Mouse (Mus musculus): ENCODE measurements around the gene Fam184a. TPM values are rescaled to one million over a fixed set of nuclear protein-coding genes. Genes with fewer than 3 reads are reported as not detected.

Gene Fam184a
- polyA plus RNA-seq, 1 experiment from 2014 or later, result 3.6 TPM

- H3K27me3 ChIP-seq (ENCODE audit: control insufficient read depth, insufficient read depth, low read length), result no peaks in the 10 kb centered on the region
- under 1% methylated on average over 82 of the region's 99 CpGs for WGBS
- peaks cover 0 to 20% of the 10 kb centered on the region in 2 experiments; a peak in 2 of 4 replicates for H3K4me1 ChIP-seq (ENCODE audit: control insufficient read depth in 2 of 2, insufficient read depth in 2 of 2, low read length in 2 of 2)
- no peaks in the 10 kb centered on the region for H3K9me3 ChIP-seq (ENCODE audit: control insufficient read depth, low read length)
- peak overlapping the region; percentile 96 for H3K9ac ChIP-seq (ENCODE audit: low read length)
- peak overlapping the region; percentile 99 to 100 for H3K27ac ChIP-seq (replicated peaks in 1 of 2; ENCODE audit: control insufficient read depth in 1 of 2, insufficient read depth in 1 of 2, low read depth in 2 of 2, low read length in 2 of 2)
- peaks cover 18% of the 10 kb centered on the region for H3K36me3 ChIP-seq (ENCODE audit: control insufficient read depth, insufficient read depth, low read length)
- H3K4me2 ChIP-seq (ENCODE audit: low read length), result peak overlapping the region; percentile 68
- ATAC-seq (ENCODE audit: insufficient number of reproducible peaks, insufficient read depth, low FRiP score, low read depth), result peak; percentile 18
- peak overlapping the region; percentile 93 to 99 for H3K4me3 ChIP-seq (ENCODE audit: control insufficient read depth in 1 of 2, insufficient read depth in 1 of 2, low read depth in 1 of 2, low read length in 2 of 2)
Observed at GRCm38 (mm10) chr10:53597121-53597881, 153.6 kb downstream of the Fam184a start.

DNA sequence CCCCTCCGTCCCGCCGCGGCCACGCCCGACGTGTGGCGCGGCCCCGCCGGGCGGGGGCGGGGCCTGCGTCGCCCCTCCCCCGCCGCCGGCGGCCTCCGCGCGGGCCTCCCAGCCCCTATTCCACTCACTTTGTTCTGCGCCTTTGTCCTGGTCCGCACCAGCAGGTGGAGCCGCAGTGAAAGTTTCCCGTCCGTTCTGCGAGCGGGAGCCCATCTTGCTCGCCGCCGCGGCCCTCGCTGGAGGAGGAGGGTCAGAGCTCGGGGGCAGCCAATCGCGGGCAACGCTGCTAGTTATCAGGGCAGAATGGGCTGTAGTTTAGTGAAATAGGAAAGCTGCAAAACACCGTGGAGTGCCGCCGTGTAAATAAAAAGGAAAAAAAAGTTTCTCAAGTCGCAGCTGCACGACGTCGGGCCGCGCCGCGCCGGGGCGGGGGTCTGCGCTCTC, 154.2 kb downstream of the Fam184a start, which contains the start of gene Asf1a:
TSS of gene Asf1a (plus strand) at position 81 of the 444 bp plus-strand sequence.
- peak within 1 kb of the TSS; percentile 93 to 99 for H3K4me3 ChIP-seq (ENCODE audit: control insufficient read depth in 1 of 2, insufficient read depth in 1 of 2, low read depth in 1 of 2, low read length in 2 of 2)
- peaks cover 0 to 20% of the 10 kb centered on the region in 2 experiments; a peak in 2 of 4 replicates for H3K4me1 ChIP-seq (ENCODE audit: control insufficient read depth in 2 of 2, insufficient read depth in 2 of 2, low read length in 2 of 2)
- peaks cover 12% of the 10 kb centered on the region; the same call in 1 of the 2 replicates for H3K36me3 ChIP-seq (ENCODE audit: control insufficient read depth, insufficient read depth, low read length)
- H3K9ac ChIP-seq (ENCODE audit: low read length), result peak within 1 kb of the TSS; percentile 96
- peak within 1 kb of the TSS; percentile 99 to 100 for H3K27ac ChIP-seq (replicated peaks in 1 of 2; ENCODE audit: control insufficient read depth in 1 of 2, insufficient read depth in 1 of 2, low read depth in 2 of 2, low read length in 2 of 2)
- ATAC-seq (ENCODE audit: insufficient number of reproducible peaks, insufficient read depth, low FRiP score, low read depth), result peak; percentile 95
- no peaks in the 10 kb centered on the region for H3K27me3 ChIP-seq (ENCODE audit: control insufficient read depth, insufficient read depth, low read length)
- WGBS, result under 1% methylated on average over 52 of the region's 52 CpGs
- peak within 1 kb of the TSS; percentile 68 for H3K4me2 ChIP-seq (ENCODE audit: low read length)
- H3K9me3 ChIP-seq (ENCODE audit: control insufficient read depth, low read length), result no peaks in the 10 kb centered on the region

DNA sequence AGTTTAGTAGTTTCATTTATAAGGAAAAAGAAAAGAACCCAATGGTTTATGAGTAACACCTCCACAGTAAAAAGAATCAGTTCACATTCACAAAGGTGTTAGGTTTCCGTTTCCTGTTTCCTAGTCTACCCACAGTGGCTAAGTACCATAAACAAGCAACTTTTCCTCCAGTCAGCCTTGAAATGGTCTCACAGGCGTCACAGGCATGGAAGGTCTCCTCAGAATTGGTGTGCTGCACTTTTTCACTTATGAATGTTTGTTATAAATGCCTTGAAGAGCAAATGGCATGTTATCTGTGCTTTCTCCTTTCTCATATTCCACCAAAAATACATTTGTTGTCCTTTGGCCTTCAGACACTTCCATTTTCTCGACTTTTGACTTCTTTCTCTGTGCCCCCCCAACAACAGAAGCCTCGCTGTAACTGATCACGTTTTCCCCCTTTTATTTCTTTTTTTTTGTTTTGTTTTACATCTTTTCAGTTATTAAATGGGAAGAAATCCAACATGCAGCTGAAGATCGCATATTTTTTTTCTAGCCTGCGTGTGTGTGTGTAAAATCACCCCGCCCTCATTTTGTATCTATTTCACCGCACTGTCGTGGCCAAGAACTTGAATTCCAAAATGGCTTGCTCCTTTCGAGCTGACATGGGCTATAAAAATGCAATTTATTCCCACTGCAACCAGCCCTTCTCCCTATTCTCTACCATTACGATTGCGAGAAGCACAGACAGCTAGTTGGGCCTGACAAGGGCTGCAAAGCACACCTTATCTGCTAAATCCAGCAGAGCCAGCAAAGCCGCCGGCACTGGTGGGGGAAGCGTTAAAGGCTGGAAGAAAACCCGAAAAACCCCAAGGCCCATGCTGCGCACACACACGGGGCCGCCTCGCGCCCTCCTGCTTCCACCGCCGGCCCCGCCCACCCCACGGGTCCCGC, 154.9 kb downstream of the Fam184a start:
- H3K4me2 ChIP-seq (ENCODE audit: low read length), result peak overlapping the region; percentile 68
- peak overlapping the region; percentile 96 to 99 for H3K27ac ChIP-seq (replicated peaks in 1 of 2; ENCODE audit: control insufficient read depth in 1 of 2, insufficient read depth in 1 of 2, low read depth in 2 of 2, low read length in 2 of 2)
- WGBS, result 8% methylated on average over 27 of the region's 27 CpGs
- peaks cover 8% of the 10 kb centered on the region; the same call in 1 of the 2 replicates for H3K36me3 ChIP-seq (ENCODE audit: control insufficient read depth, insufficient read depth, low read length)
- H3K27me3 ChIP-seq (ENCODE audit: control insufficient read depth, insufficient read depth, low read length), result no peaks in the 10 kb centered on the region
- H3K9me3 ChIP-seq (ENCODE audit: control insufficient read depth, low read length), result no peaks in the 10 kb centered on the region
- peak overlapping the region; percentile 68 to 93 for H3K4me3 ChIP-seq (ENCODE audit: control insufficient read depth in 1 of 2, insufficient read depth in 1 of 2, low read depth in 1 of 2, low read length in 2 of 2)
- peaks cover 0 to 20% of the 10 kb centered on the region in 2 experiments; a peak in 2 of 4 replicates for H3K4me1 ChIP-seq (ENCODE audit: control insufficient read depth in 2 of 2, insufficient read depth in 2 of 2, low read length in 2 of 2)
- no peak; the same call in 1 of the 2 replicates for ATAC-seq (ENCODE audit: insufficient number of reproducible peaks, insufficient read depth, low FRiP score, low read depth)
- H3K9ac ChIP-seq (ENCODE audit: low read length), result peak overlapping the region; percentile 78

GRCm38 (mm10) chr10:53585777-53586176, 165.1 kb downstream of the Fam184a start:
- H3K27ac ChIP-seq (replicated peaks in 1 of 2; ENCODE audit: control insufficient read depth in 1 of 2, insufficient read depth in 1 of 2, low read depth in 2 of 2, low read length in 2 of 2), result no peak overlapping the region
- H3K9me3 ChIP-seq (ENCODE audit: control insufficient read depth, low read length), result no peaks in the 10 kb centered on the region
- 82% methylated on average over 3 of the region's 3 CpGs for WGBS
- H3K4me3 ChIP-seq (ENCODE audit: control insufficient read depth in 1 of 2, insufficient read depth in 1 of 2, low read depth in 1 of 2, low read length in 2 of 2), result no peak overlapping the region
- ATAC-seq (ENCODE audit: insufficient number of reproducible peaks, insufficient read depth, low FRiP score, low read depth), result no peak
- peaks cover 0 to under 1% of the 10 kb centered on the region in 2 experiments; a peak in 1 of 4 replicates for H3K4me1 ChIP-seq (ENCODE audit: control insufficient read depth in 2 of 2, insufficient read depth in 2 of 2, low read length in 2 of 2)
- no peaks in the 10 kb centered on the region for H3K36me3 ChIP-seq (ENCODE audit: control insufficient read depth, insufficient read depth, low read length)
- no peaks in the 10 kb centered on the region for H3K27me3 ChIP-seq (ENCODE audit: control insufficient read depth, insufficient read depth, low read length)
- no peak overlapping the region for H3K4me2 ChIP-seq (ENCODE audit: low read length)
- no peak overlapping the region for H3K9ac ChIP-seq (ENCODE audit: low read length)

Other genes starting within 250 kb of the Fam184a start
- gene Asf1a, start 154.4 kb downstream of the Fam184a start, polyA plus RNA-seq (2014; fragmentation: Nextera tagmentation; extraction: Ambion mirVana), result 64.4 and 73.4 TPM in 2 replicates
- gene Mcm9, start 120.7 kb downstream of the Fam184a start, polyA plus RNA-seq (2014; fragmentation: Nextera tagmentation; extraction: Ambion mirVana), result 11.1 and 11.8 TPM in 2 replicates

All from heart, embryonic 14.5 days (tissue).